Mouse (Mus musculus) myocyte (in vitro differentiated cells): ENCODE measurements around the gene Tsnax.

Source experiments
- CEBPB ChIP-seq: IDR thresholded peaks from 2 replicates; pipeline ENCODE4 v1.6.1; 2011; ENCODE audit warnings: mild to moderate bottlenecking, moderate library complexity; ENCODE audit not compliant: poor library complexity, insufficient read depth, severe bottlenecking
- E2F4 ChIP-seq: IDR thresholded peaks from one replicate; pipeline ENCODE4 v1.6.1; 2011; ENCODE audit warnings: mild to moderate bottlenecking, control low read depth, moderate library complexity; ENCODE audit not compliant: insufficient read depth
- MAX ChIP-seq: IDR thresholded peaks from one replicate; pipeline ENCODE4 v1.6.1; 2011; ENCODE audit warnings: low read depth, mild to moderate bottlenecking, control low read depth
- MYOD1 ChIP-seq, 3 experiments: IDR thresholded peaks; one replicate each; pipeline ENCODE4 v1.6.1; 2011; ENCODE audit warnings: control low read depth in 2 of 3, low read depth in 2 of 3, mild to moderate bottlenecking in 2 of 3, moderate library complexity in 1 of 3; ENCODE audit not compliant: insufficient read length in 2 of 3, control insufficient read depth in 1 of 3
- MYOG ChIP-seq, 3 experiments: IDR thresholded peaks; one replicate each; pipeline ENCODE4 v1.6.1; 2011; ENCODE audit warnings: control low read depth in 2 of 3, low read depth in 2 of 3, mild to moderate bottlenecking in 2 of 3; ENCODE audit not compliant: insufficient read length in 2 of 3, control insufficient read depth in 1 of 3, insufficient read depth in 1 of 3
- POLR2A ChIP-seq: IDR thresholded peaks from one replicate; pipeline ENCODE4 v1.6.1; 2011; ENCODE audit warnings: low read depth, mild to moderate bottlenecking, control low read depth, moderate library complexity; ENCODE audit not compliant: insufficient read length
- POLR2AphosphoS2 ChIP-seq: IDR thresholded peaks from one replicate; pipeline ENCODE4 v1.6.1; 2011; ENCODE audit warnings: low read depth, control low read depth; ENCODE audit not compliant: insufficient read length
- REST ChIP-seq: IDR thresholded peaks from one replicate; pipeline ENCODE4 v1.6.1; 2011; ENCODE audit warnings: mild to moderate bottlenecking, control low read depth, moderate library complexity; ENCODE audit not compliant: insufficient read depth, insufficient read length
- SRF ChIP-seq: IDR thresholded peaks from one replicate; pipeline ENCODE4 v1.6.1; 2011; ENCODE audit warnings: low read depth; ENCODE audit not compliant: control insufficient read depth, insufficient read length
- TCF12 ChIP-seq: IDR thresholded peaks from one replicate; pipeline ENCODE4 v1.6.1; 2011; ENCODE audit warnings: mild to moderate bottlenecking, control low read depth; ENCODE audit not compliant: poor library complexity, insufficient read depth, severe bottlenecking
- TCF3 ChIP-seq: IDR thresholded peaks from one replicate; pipeline ENCODE4 v1.6.1; 2011; ENCODE audit warnings: low read depth, control low read depth; ENCODE audit not compliant: insufficient read length
- USF1 ChIP-seq: IDR thresholded peaks from one replicate; pipeline ENCODE4 v1.6.1; 2011; ENCODE audit warnings: low read depth, mild to moderate bottlenecking, control low read depth, moderate library complexity

DNA sequence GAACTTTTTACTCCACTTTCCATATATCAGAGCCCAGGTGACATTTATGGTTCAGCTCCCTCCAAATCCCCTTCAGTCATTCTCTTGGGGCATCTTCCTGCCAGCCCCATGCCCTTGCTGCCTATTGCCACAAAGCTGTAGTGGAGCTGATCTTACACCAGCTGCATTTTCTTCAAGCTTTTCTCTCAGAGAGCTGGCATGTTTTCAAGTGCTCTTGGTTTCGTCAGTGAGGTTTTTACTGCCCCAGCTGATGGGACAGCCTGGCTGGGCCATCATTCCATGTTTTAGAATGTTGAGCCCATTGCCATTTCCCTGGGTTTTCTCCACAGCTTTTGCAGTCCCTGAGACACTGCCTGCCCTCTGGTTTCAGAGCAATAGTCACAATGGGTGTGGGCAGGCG lies 17.0 kb upstream of the Tsnax start:
- TF ChIP-seq POLR2A, result no peak
- no peak for TF ChIP-seq E2F4
- no peak for TF ChIP-seq TCF12
- TF ChIP-seq TCF3, result no peak
- TF ChIP-seq CEBPB, result no peak
- TF ChIP-seq POLR2AphosphoS2, result no peak
- no peak for TF ChIP-seq USF1
- no peak for TF ChIP-seq MYOG (IDR thresholded peaks at IDR 0.05; ENCODE audit: control insufficient read depth in 1 of 3, insufficient read depth in 1 of 3, insufficient read length in 2 of 3, low read depth in 2 of 3)
- no peak for TF ChIP-seq MAX
- no peak for TF ChIP-seq REST
- no peak for TF ChIP-seq SRF
- TF ChIP-seq MYOD1 (IDR thresholded peaks at IDR 0.05; ENCODE audit: control insufficient read depth in 1 of 3, insufficient read length in 2 of 3, low read depth in 2 of 3), result no peak
